Mouse (Mus musculus) urinary bladder, adult 2 months (tissue): ENCODE measurements around the gene Ston2. TPM values are rescaled to one million over a fixed set of nuclear protein-coding genes. Genes with fewer than 3 reads are reported as not detected.

ENCODE experiments used
- DNase-seq: peaks from one replicate; pipeline ENCODE4 v3.0.0; 2022; ENCODE audit warnings: low spot score
- polyA plus RNA-seq: library from polyadenylated mRNA; depleted of rRNA; stranded (reverse); fragments of >200 nt; gene quantifications from 2 replicates; pipeline ENCODE4 v1.2.3, GENCODE M21; 2012

The Ston2 gene
- polyA plus RNA-seq, 1 experiment, result 9.3 TPM

DNA sequence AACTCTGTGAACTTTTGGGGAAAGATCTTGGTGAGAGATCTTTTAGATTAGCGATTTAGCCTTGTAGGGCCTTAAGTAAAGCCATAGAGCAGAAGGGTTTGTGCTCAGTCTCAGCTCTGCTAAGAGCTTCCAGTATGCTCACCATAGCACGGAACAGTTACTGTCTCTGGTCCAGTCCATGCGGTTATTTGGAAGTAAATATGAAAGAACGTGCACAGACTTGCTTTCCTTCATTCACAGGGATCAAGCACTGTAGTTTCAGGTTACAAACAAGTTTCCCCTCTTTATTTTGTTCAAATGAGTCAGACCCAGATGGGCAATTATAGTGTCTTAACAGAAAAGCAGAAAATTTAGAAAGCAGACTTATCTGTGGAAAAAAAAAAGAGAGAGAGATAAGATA is 125.3 kb downstream of the Ston2 start:
- no peak for DNase-seq

DNA sequence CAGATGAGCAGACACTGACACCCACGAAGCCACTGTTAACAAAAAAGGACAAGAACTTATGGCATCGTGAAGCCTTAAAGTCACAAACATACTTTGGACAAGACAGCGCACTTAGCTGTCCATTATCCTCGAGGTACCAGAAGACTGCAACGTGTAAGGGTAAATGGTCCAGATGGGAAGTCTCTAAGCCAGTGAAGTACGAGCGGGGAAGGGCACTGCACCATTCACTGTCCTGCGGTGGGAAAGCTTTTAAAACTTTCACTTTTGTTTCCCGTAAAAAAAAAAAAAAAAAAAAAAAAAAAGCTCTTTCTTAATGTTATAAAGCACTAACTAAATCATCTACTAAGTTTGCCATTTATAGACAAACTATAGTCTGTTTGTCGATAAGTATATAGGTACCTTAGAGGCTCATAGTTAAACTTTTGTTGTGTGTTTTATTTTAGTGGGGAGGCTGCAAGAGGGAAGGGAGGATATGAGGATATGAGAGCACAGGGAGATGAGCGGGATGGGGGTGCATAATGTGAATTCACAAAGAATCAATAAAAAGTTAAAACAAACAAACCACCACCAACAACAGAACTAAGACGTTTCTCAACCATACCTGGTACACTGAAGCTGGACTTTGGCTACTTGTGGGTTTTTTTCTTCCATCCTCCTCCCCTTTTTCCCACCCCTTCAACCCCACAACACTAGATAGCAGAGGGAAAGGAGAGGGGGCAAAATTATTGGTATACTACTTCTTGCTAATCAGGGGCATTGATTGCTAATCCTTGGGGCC is 127.4 kb downstream of the Ston2 start:
- DNase-seq, result no peak

DNA sequence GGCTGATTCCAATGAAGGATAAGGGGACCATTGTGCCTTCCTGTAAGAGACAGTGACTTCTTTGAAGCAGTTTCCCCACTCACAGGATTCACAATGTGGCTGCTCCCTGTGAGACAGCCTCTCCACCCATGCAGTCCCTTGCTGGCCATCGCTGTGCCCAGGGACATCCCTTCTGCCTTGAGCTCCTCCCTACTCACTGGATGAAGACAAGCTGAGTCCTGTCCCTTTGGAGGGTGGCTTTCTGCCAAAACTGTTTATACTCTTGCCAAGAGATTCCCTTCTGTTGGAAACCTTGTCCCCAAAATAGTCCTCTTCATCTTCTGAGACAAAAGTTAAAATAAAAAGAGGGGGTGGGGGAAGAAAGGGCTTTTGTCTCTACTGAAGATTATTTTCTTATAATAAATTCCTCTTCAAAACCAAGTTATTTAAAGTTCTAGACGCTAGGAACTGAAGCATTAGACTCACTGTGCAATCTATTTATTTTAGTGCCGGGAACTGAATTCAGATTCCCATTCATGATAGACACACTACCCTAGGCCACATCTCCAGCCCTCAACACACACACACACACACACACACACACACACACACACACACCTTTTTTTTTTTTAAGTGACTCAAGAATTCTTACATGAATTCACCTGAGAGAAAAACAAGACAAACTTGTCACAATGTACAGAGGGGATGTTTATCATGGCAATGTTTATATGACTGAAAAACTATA is 133.6 kb downstream of the Ston2 start:
- DNase-seq, result no peak

DNA sequence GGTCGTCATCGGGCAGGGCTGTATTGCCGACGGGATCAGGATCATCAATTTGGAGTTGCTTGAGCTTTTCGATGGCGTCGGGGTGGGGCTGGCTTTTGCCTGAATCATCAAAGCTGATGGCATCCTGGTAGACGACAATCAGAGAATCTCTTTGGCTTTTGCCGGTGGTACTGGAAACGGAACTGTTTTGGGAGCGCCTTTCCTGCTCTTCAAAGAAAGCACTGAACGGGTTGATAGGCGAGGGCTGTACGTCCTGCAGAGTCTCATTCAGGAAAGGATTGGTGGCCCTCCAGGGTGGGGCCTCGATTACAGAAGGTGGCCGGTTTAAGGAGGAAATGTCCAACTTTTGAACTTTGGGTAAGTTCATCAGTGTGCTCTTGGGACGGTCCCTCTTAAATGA is 139.8 kb downstream of the Ston2 start:
- no peak for DNase-seq

DNA sequence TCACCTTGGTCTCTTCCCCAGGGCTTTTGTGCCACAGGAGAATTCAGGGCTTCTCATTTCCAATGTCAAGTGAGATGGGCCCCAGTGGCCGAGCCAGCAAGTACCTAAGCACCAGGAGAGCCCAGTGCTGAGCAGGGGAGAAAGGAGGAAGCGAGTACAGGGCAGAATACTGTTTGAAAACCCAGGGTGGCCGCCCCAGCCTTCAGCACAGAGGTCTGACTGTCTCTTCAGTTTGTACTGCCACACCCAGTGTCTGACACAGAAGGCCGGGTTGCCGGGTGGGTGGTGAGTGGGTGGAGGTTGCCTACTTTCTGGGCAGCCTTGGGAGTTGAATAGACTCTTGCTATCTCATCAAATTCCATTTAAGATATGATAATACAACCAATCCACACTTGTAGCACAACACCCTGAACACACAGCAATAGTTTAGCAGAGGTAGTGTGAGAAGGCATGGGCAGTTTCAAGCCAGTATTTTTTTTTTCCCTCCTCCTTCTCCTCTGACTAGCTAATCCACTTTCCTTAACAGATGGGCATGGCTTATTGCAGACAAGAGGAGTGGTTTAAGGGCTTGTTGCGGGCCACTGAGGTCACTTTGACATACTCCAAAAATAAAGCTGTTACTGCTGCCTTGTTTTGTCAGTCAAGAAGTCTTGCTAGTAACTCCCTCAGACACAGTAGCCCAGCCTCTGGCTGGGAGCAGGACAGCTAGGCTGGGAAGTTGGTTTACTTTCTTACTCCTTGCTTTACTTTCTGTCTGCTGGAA is 142.6 kb downstream of the Ston2 start:
- no peak for DNase-seq

DNA sequence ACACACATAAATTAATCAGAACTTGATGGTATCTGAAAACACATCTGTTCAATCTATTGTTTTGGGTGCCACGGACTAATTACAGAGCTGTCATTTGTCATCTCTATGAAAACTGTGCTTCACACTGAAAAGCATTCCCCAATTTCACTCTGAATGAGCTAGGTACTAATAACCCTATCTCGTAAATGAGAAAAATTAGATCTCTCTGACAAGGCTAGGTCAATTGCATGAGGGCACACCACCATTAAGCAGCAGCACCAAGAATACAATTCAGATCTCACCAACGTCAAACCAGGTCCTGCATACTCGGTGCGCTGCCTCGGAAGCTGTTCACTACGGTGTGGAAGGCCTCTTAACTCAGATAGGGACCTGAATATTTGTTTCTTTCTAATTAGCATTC is 145.0 kb downstream of the Ston2 start:
- no peak for DNase-seq

DNA sequence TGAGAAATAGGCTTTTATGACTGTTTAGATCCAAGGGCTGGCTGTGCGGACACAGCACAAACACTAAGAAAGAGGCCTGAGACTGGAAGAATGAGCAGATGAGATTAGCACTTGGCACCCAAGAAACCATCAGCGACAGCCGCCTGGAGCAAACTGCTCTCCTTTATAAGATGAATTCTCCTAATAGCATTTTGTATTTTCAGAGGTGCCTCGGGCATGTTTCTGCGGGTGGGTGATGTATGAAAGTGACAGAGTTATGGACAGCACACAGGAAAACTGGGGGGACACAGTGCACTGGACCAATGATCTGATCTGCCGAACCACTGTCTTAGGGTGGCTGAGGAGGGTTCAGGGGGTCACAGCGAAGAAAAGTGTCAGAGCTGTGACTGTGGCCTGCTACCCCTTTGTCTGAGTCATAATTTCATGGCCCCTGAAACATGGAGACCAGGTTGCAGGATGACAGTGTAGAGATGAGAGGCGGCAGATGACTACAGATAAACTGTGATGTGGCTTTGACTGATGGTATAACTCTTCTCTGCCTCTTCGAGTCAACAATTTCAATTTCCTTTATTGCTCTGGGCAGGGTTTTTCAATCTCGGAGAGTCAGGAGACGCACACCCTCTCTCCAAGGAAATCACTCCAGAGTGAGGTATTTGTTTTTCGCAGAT is 145.6 kb downstream of the Ston2 start:
- DNase-seq, result no peak

DNA sequence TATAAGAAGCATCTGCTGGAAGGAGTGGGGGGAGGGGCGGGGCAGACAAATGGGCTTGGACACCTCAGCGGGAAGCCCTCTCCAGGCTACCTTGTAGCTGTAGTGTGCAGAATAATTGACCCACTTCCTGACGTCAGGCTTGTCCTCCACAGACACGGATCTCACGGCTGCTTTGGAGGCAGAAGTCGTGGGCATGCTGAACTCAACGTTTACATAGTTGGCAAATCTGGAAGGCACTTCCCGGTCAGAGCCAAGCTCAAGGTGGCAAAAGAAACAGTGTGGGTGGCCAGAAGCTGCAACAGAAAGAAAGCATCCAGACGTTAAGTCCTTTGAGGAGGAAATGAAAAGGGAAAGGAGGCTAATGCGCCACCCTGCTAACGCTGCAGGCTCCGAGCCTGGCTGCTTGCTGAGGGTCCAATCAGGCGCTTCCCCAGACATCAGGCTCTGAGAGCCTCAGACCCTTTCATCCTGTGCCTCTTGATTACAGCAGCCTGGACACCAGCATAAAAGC is 146.5 kb downstream of the Ston2 start:
- DNase-seq, result no peak

DNA sequence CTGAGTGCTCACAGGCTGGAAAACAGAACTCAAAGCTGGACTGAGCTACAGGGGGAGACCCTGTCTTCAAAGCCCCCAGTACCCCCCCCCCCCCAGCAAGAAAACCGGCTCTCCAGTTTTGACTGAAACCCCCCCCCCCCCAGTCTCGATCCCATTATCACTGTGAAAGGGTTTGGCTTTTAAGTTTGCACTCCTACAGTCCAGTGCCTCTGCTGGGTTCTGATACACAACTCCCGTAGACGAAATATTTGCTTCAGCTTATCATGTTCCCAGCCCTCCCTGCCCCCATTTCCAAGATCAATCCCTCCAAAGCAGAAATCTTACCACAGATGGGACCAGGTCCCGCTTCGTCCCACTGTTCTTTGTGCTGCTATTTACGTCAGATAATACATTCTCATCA is 147.1 kb downstream of the Ston2 start:
- DNase-seq, result no peak

DNA sequence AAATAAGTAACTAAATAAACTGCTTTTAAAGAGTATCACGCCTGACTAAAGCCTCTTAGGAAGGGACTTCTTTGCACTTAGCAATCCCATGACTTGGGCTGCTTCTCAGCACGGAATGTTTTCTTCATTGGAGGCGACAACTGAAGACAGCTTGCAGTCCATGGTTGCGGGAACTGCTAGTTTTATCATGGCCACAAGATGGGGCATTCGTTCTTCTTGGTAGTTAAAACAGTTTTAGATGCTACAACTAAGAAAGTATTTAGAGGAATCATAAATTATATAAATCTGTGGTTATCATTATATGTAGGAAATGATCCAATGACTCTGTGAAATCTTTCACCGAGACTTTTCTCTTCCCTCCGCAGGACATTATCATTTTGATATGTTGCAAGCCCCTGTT is 147.5 kb downstream of the Ston2 start:
- no peak for DNase-seq

DNA sequence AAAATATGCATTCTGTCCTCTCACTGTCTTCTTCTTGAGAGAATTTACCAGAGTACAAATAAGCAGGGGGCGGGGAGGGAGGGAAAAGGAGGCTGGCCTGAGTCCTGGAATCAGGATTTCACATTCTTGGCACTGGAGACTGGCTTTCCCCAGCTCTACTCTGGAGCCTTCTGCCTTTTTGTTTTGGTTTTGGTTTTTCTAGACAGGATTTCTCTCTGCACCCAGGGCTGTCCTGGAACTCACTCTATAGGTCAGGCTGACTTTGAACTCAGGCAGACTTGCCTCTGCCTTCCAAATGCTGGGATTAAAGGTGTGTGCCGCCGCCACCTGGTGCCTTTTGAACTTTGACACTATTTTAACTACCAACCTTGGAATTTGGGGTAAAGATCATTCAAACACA is 149.8 kb downstream of the Ston2 start:
- DNase-seq, result no peak

DNA sequence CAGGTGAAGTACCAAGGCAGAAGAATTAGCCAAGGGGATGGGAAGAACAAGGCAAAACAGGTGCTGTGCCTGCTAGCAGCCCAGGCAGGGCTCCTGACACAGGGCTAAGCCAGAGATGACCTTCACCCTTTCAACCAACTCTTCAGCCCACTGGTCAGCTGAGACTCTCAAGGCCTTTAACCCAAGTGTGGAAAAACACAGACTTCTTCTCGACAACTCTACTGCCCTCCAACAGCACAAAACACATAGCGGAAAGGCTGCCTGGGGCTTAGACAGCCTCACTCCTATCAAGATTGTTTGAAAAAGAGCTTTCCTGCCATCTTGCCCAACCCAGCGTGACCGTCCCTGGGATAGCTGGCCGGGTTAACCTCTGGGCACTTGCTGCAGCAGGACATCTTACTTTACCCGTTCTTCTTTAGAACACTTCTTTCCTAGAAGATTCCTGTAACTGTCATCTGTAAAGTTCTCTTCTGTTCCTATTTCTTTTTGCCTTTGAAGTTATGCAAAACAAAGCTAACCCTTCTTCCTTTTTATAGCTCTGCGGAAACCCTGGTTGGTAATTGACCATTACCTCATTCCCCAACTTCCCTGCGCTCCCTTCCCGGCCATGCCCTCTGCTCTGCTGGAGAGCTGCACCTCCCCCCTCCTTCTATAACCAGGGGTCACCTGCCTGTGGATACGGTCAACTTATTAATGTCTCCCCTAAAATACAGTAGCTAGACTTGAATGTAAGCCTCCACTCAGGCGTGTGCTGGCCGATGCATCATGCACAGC is 150.9 kb downstream of the Ston2 start:
- no peak for DNase-seq

DNA sequence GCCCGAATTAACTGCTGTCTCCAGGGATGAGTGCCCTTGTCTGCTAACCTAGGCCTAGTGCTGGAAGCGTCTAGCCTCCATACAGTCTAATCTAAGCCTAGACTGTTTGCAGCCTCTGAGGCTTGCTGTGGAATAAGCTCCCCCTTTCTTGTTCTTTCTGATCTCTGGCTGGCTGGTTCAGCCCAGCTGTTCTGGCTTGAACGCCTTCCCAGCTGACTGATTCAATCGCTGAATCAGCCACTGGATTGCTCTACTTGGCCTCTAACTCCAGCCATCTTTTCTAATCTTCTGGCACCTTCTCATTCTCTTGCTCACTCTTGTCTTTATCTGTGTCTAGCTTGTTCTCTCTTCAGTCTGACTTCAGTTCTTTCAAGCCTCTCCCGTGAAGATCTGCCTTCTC is 161.7 kb downstream of the Ston2 start:
- DNase-seq, result no peak

DNA sequence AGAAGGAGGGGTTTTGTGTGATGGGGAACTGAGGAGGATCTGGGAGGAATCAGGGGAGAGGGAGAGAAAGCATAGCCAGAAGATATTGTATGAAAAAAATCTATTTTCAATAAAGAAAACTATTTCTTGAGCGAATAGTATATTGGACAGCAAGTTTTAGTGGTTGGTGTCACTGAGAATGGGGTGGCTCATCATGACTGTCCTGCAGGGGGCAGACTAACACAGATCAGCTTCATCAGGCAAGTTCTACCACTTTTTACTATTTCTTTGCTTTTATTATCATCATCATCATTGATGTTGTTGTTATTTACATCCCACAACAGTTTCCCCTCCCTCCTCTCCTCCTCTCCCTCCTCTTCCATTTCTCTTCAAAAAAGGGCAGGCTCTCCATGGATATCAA is 163.2 kb downstream of the Ston2 start:
- no peak for DNase-seq

DNA sequence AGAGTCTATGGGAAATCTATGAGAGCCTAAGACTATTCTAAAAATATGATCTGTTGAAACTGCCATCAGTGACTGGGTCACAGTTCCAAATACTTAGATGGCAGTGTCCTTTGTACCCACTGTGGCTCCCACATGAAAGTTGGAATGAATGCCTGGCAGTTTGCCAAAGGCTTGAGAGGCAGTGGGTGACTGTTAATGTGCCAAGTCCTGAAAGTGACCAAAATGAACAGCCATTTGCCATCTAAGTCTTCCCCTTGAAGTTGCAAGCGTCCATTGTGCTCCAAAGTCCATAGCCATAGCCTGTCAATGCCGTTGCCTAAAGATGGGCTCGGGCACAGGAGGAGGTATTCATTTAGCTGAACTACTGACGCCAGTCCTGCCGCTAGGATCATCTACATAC is 178.8 kb downstream of the Ston2 start:
- DNase-seq, result no peak

DNA sequence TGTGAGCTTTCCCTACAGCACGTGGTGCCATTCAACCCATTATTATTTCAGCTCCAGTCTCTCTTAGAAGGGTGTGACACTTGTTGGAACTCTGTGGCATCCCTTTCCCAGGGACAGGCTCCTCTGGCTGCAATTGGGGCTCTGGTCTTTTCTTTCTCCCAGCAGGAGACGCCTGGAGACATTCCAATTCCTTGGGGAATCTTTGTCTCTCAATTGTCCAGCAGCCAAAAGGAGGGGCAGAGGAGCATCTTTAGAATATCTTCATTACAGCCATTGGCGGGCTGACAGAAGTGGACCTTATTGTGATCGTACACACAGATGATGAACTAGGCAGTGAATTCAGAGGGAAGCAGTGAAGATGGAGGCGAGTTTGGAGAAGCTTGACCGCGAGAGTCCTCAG is 180.5 kb downstream of the Ston2 start:
- DNase-seq, result no peak

DNA sequence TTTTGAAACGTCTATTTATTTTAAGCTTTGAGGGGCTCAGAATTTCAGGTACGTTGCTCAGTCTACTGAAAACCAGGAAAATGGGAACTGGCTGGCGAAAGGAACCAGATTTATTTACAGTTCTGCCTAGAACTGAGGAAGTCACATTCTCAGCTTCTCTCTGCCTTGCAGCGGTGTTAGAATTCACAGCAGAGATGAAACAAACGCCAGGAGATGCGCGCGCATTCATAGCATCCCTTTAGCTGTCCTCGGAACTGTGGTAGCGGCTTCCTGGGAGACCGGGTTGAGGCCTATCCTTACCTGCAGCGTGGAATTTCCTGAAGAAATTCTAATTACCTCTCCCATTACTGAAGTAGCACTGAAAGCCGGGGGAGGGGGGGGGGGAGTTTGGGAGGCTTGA is 181.5 kb downstream of the Ston2 start:
- DNase-seq, result no peak

DNA sequence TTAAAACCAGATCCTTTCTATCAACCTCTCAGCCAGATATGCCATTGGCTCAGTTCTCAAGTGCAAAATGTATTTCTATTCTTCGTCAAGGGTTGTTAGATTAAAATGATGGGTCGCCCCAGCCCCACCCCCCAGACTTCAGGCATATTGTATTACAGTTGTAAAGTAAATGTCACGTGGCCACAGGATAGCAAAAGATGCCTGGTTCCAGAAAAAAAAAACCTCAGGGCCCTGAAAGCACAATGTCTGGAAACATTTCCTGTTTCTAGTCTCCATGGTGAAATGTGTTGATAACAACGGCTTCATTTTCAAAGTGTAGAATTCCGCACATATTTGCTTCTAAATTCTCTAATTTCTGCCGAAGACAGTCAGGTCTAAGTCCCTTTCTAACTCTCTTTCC is 183.6 kb downstream of the Ston2 start:
- no peak for DNase-seq

DNA sequence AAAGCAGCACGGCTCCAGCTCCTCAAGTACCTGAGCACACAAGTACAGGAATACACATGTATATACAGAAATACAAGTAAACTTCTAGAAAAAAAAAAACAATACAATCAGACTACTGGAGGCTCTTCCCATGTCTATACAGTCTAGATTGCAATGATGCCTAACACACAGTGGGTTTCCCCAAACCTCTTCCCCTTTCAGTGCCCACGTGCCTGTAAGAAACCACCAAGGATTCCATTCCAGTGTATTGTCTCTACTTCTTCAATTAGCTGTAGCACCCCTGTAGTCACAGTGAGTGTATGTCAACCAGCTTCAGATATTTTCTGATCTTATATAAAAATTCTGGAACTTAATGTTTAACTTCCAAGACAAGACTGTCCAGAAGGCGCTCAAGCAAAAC is 196.1 kb downstream of the Ston2 start:
- DNase-seq, result no peak

DNA sequence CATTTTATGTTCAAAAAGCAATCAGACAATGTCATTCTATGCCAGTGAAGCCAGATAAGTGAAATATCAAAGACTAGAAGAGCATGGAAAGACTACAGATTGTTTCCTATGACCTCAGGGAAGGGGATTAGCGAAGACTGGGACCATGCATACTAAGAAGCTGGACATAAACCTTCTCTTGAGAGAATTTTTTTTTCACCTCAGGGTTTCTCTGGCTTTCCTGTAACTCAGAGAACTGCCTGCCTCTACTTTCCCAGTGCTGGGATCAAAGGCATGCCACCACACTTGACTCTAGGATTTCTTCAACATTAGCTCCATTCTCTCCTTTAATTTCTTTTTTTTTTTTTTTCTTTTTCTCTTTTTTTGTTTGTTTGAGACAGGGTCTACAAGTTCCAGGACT is 197.0 kb downstream of the Ston2 start:
- no peak for DNase-seq

DNA sequence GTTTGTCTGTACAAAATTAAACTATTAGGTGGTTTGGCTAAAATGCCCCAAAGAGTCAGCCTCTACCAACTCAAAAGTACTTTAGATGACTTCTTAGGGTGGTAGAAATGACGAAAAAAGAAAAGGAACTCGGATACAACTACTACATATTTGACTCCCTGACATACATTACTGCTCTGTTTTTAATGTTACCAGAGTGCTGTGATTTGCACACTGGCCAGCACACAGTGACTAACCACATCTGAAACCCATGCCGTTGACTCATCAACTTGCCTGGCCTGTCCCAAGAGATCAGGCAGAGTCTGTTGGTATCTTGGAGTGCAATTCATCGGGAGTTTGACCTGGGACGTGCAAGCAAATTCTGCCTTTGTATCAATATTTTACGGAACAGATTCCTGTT is 197.5 kb downstream of the Ston2 start:
- DNase-seq, result no peak
